Mouse (Mus musculus) megakaryocyte, embryonic 14.5 days (primary cell): ENCODE data around the gene Rln1.

Source experiments
- FLI1 ChIP-seq: IDR thresholded peaks from 2 replicates; pipeline ENCODE4 v1.6.1; 2012; ENCODE audit warnings: low read length, inconsistent platforms, mixed read lengths
- GATA1 ChIP-seq: IDR thresholded peaks from 3 replicates; pipeline ENCODE4 v1.6.1; 2012; ENCODE audit warnings: mixed read lengths, low read length, inconsistent platforms, borderline replicate concordance

DNA sequence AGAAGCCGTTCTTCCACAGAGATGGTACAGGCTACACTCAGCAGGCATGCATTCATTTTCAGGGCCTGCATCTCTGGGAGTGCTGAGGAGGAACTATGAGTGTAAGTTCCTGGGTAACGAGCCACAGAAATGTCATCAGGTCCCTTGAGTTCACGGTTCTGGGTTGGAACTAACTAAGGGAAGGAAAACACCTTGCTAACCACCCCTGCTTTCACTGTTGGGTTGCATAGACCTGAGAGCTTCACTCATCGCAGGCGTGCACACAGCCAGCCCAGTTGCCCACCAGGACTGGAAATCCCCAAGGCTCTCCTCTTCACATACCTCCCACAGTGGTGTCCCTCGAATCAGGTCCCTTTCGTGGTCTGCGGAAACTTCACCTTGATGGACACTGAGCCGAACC is 40.5 kb upstream of the Rln1 start:
- no peak for TF ChIP-seq GATA1
- TF ChIP-seq FLI1 = no peak
